Mouse (Mus musculus) testis, adult 2 months (tissue): Measurements from ENCODE around the gene Tmem189. TPM values are rescaled to one million over a fixed set of nuclear protein-coding genes. Genes with fewer than 3 reads are reported as not detected.
A peak's percentile ranks its signal among the peaks of the same experiment; 100 is the strongest.
"Not testable (repeated sequence)": the region's sequence is repeated elsewhere in the genome, so short reads cannot be mapped to it uniquely, and the experiment has no call there.

Source experiments
- H3K27ac ChIP-seq: fragments of 200-500 bp; 2 replicates; pipeline ENCODE4 v1.5.1; 2012; ENCODE audit warnings: low read depth, low read length; ENCODE audit not compliant: control insufficient read depth, insufficient read depth
- H3K27me3 ChIP-seq: fragments of 200-500 bp; 2 replicates; pipeline ENCODE4 v1.6.1; 2012; ENCODE audit warnings: mild to moderate bottlenecking, low read length, moderate library complexity; ENCODE audit not compliant: control insufficient read depth, insufficient read depth
- H3K36me3 ChIP-seq: fragments of 200-500 bp; 2 replicates; pipeline ENCODE4 v1.6.1; 2012; ENCODE audit warnings: mild to moderate bottlenecking, low read length; ENCODE audit not compliant: control insufficient read depth, insufficient read depth
- H3K4me1 ChIP-seq: fragments of 200-500 bp; 2 replicates; pipeline ENCODE4 v1.6.1; 2012; ENCODE audit warnings: low read length; ENCODE audit not compliant: control insufficient read depth, insufficient read depth
- H3K4me3 ChIP-seq: fragments of 200-500 bp; 2 replicates; pipeline ENCODE4 v1.5.1; 2012; ENCODE audit warnings: low read depth, mild to moderate bottlenecking, low read length, moderate library complexity, mixed read lengths; ENCODE audit not compliant: control insufficient read depth
- CTCF ChIP-seq: fragments of 200-500 bp; IDR thresholded peaks from 2 replicates; pipeline ENCODE4 v1.5.1; 2012; ENCODE audit warnings: low read depth, mild to moderate bottlenecking, inconsistent platforms, low read length, moderate library complexity; ENCODE audit not compliant: control insufficient read depth, insufficient read depth, insufficient replicate concordance
- POLR2A ChIP-seq: fragments of 200-500 bp; IDR thresholded peaks from 2 replicates; pipeline ENCODE4 v1.6.1; 2012; ENCODE audit warnings: low read depth, mild to moderate bottlenecking, inconsistent platforms, low read length, moderate library complexity; ENCODE audit not compliant: control insufficient read depth
- polyA plus RNA-seq: library from polyadenylated mRNA; depleted of rRNA; stranded (reverse); fragments of >200 nt; gene quantifications from 2 replicates; pipeline ENCODE4 v1.2.3, GENCODE M21; 2012

The Tmem189 gene
- polyA plus RNA-seq, 1 experiment = 97.4 TPM

- H3K4me1 ChIP-seq = peaks cover 16% of the 10 kb centered on the region
- H3K36me3 ChIP-seq = no peaks in the 10 kb centered on the region
- H3K4me3 ChIP-seq = no peak overlapping the region
- H3K27me3 ChIP-seq = no peaks in the 10 kb centered on the region
- H3K27ac ChIP-seq = no peak overlapping the region
- TF ChIP-seq POLR2A (no peak), CTCF (no peak)
These were observed 32.8 kb downstream of the Tmem189 start for GRCm38 (mm10) chr2:167656629-167657478.

- Histone ChIP-seq H3K27ac (no peak overlapping the region), H3K4me3 (no peak overlapping the region), H3K27me3 (no peaks in the 10 kb centered on the region), H3K36me3 (no peaks in the 10 kb centered on the region), H3K4me1 (peaks cover 8% of the 10 kb centered on the region)
- no peak for TF ChIP-seq CTCF
- TF ChIP-seq POLR2A = no peak
These were observed 34.6 kb downstream of the Tmem189 start for GRCm38 (mm10) chr2:167654911-167655600.

DNA sequence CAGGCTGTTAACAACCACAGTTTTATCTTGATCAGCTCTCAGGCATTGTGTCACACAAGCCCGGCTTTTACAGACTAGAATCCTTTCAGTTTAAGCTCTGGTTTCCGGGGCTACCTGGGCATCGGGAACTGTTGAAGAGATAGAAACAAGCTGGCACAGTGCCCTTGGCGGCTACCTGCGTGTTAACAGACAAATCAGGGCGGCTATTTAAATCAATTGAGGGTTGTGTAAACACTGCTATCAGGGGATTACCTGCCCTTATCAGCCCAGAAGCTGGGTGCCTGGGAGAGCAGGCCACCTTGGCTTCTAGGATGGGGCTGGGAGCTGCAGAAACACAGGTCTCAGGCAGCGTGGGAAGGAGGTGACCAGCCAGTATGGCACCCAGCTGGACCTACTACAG, 36.9 kb downstream of the Tmem189 start:
- peak overlapping the region; percentile 53; the same call in 1 of the 2 replicates for H3K4me3 ChIP-seq
- H3K27ac ChIP-seq = no peak overlapping the region
- H3K36me3 ChIP-seq = no peaks in the 10 kb centered on the region
- H3K27me3 ChIP-seq = no peaks in the 10 kb centered on the region
- TF ChIP-seq POLR2A (no peak; the same call in 1 of the 2 replicates), CTCF (no peak)
- peaks cover 3% of the 10 kb centered on the region for H3K4me1 ChIP-seq

DNA sequence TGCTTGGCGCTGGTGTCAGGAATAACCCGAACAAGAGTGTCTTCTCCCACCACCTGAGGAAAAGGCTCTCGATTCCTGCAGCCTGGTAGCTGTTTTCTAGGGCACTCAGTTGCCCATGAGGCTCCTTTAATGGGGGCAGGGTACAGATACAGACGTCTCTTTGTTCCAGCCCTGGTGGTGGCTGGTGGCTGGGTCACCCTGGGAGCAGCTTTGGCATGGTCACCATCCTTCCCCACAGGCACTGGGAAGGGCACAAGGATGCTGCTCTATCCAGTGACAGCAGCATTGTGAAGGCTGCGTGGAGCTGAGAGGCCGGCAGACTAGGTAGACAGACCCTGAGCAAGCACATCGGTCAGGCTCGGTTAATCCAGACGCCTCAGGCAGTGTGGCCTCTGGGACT, 38.0 kb downstream of the Tmem189 start:
- no peaks in the 10 kb centered on the region for H3K36me3 ChIP-seq
- TF ChIP-seq CTCF (no peak), POLR2A (no peak)

DNA sequence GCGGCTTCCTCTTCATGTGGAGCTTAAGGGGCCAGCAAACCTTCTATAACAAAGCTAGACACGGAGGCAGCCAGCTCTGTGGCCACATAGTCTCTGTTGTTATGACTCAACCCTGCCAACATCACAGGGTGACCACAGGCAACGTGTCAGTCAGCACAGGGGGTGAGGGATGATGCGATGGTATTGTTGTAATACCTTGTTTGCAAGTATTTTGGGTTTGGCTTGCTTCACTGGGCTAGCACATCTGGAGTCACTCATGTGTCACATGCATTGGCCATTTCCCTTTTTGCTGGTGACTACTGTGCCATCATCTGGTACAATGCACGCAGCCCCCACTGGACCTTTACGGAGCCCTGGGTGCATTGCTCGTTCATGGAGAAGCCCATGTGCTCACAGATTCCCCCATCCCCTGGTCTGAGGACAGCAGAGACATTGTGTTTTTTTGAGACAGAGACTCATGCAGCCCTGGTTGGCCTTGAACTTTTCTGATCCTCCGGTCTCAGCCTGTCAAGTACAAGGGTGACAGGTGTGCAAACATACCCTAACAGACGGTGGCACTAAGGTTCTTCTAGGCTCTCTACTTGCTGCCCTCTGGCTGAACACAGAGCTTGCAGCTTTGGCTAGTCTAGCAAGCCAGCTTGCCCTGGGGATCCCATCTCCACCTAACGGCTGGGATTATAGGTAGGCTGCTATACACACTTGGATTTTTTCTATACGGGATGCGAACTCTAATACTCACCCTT, 40.2 kb downstream of the Tmem189 start:
- H3K27ac ChIP-seq = no peak overlapping the region
- no peak for TF ChIP-seq CTCF
- no peak for TF ChIP-seq POLR2A
- no peaks in the 10 kb centered on the region for H3K27me3 ChIP-seq
- no peaks in the 10 kb centered on the region for H3K36me3 ChIP-seq
- peaks cover 3% of the 10 kb centered on the region for H3K4me1 ChIP-seq
- H3K4me3 ChIP-seq = no peak overlapping the region

More for the DNA sequence above, 38.0 kb downstream of the Tmem189 start:
- Histone ChIP-seq H3K4me1 (peaks cover 3% of the 10 kb centered on the region), H3K4me3 (peak overlapping the region; percentile 53), H3K27ac (no peak overlapping the region), H3K27me3 (no peaks in the 10 kb centered on the region)

GRCm38 (mm10) chr2:167646411-167646810, 43.2 kb downstream of the Tmem189 start:
- Histone ChIP-seq H3K4me3 (no peak overlapping the region), H3K27ac (no peak overlapping the region), H3K27me3 (no peaks in the 10 kb centered on the region), H3K36me3 (no peaks in the 10 kb centered on the region), H3K4me1 (no peaks in the 10 kb centered on the region)
- TF ChIP-seq CTCF (no peak), POLR2A (no peak)

DNA sequence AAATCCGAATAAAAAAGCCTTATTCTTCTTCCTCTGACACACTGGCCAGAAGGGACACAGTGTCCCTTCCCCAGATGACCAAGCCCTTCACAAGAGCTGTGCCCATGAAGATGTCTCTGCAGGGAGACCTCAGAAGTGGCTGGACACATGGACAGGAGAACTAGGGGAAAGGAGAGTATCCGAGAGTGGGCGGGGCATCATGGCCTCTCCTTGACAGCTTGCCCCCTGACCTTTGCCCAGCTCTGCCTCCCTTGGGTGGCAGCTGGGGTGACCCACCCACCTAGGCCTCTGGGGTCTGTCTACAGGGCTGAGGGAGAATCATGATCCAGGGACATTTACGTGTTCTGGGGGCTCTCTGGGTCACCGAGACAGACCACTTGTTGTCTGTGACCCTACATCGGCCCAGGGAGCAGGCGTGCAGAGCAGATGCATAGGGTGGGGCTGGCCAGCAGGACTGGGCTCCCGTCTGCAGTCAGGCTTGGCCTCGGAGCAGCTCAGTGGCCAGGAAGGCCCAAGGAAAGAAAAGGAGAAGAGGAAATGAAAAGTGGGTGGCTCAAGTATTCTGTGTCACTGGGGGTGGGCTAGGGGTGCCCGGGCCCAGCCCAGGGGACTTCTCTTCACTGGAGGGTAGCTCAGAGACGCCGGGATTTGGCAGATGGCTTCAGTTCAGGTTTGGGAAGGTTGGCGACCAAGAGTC, 46.1 kb downstream of the Tmem189 start:
- not testable (repeated sequence) for H3K4me1 ChIP-seq, H3K36me3 ChIP-seq, H3K27ac ChIP-seq, H3K4me3 ChIP-seq, H3K27me3 ChIP-seq
